Mouse (Mus musculus) liver, adult 2 months (tissue): ENCODE results near the gene Tagap.

Experiments
- CTCF ChIP-seq: fragments of 200-500 bp; IDR thresholded peaks from 2 replicates; pipeline ENCODE4 v1.5.1; 2011; ENCODE audit warnings: low read depth, low read length, control low read depth
- POLR2A ChIP-seq: fragments of 200-500 bp; IDR thresholded peaks from 2 replicates; pipeline ENCODE4 v1.6.1; 2011; ENCODE audit warnings: low read length, control low read depth; ENCODE audit not compliant: insufficient read depth; ENCODE audit errors: extremely low read depth

DNA sequence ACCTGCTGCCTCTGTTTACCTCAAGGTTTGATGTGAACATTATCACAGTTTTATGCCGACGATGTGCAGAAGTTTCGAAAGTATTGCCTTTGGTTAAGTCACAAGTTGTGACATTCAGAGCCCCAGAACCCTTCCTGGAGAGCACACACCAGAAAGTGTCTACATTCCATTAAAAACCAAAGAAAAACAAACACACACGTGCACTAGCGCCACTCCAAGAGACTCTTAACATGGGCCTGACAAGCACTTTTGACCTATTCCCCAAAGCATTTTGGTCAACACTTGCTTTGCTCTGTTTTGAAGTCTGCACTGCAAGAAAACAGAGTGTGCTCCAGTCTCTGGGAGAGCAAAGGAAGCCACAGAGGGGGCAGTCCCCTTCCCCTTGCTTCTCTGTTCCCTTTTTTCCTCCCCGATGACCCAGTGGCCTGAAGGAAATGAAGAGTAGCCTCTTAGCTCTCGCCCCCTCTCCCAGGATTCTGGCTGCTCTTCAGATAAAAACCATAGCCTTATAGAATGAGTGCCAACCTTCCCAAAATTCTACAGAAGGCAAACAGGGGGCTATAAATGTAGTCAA is 48.5 kb upstream of the Tagap start:
- no peak for TF ChIP-seq POLR2A
- TF ChIP-seq CTCF = no peak
